Mouse (Mus musculus): ENCODE measurements around the gene Hdac11. TPM values are rescaled to one million over a fixed set of nuclear protein-coding genes. Genes with fewer than 3 reads are reported as not detected.

Hdac11 gene
- polyA plus RNA-seq, 1 experiment = 6.1 TPM

DNA sequence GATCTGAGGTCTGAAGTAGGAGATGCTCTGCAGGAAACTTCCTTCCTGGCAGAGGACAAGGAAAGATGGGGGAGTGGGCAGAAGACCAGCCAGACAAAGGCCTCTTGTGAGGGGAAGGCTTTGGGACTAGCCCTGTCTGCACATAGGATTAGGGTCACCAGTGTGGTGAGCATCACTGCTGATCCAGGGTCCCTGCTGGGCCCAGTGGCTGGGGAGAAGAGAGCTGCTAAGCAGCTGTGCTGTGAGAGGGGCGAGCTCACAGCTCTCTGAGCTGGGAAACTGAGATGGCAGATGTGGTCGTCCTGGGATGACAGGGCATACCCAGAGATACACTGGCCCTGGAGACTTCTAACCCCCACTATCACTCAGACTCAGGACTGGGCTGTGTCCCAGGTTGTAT is 35.0 kb downstream of the Hdac11 start:
- Histone ChIP-seq H3K4me3 (ENCODE audit: low read depth, low read length) (no peak overlapping the region), H3K27ac (ENCODE audit: insufficient read depth, low read length) (no peak overlapping the region)
- TF ChIP-seq CTCF (IDR thresholded peaks at IDR 0.05; ENCODE audit: low read depth, low read length) (no peak), POLR2A (IDR thresholded peaks at IDR 0.05; ENCODE audit: insufficient read depth, low read length) (no peak), EP300 (IDR thresholded peaks at IDR 0.05; ENCODE audit: insufficient read depth, low read depth, low read length) (no peak)

DNA sequence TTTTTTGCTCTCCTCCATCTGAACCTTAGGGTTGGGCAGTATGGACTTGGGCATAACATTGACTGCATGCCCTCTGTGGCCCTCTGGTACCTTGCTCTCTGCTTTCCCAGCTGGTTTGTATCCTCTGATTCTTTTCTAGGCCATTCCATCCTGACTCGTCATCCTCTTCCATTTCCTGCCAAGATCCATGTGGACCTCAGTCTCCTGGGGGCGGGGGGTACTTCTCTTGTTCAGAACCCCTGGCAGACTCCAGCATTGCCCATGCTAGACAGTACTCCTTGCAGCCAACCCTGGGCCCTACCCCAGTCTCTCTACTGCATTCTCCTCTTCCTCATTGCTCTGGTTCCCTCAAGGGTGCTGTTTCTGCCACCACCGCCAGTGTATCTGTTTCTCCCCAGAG is 36.0 kb downstream of the Hdac11 start:
- Histone ChIP-seq H3K36me3 (ENCODE audit: control insufficient read depth, insufficient read depth, low read length, poor library complexity, severe bottlenecking) (no peaks in the 10 kb centered on the region), H3K27me3 (ENCODE audit: control insufficient read depth, insufficient read depth, low read length, poor library complexity, severe bottlenecking) (no peaks in the 10 kb centered on the region), H3K9ac (ENCODE audit: low read depth, poor library complexity, severe bottlenecking) (no peak overlapping the region), H3K9me3 (replicated peaks; ENCODE audit: control insufficient read depth, insufficient read depth, low read length, poor library complexity, severe bottlenecking) (no peaks in the 10 kb centered on the region), H3K27ac (ENCODE audit: insufficient read depth, low read length) (no peak overlapping the region), H3K4me3 (ENCODE audit: low read depth, low read length) (no peak overlapping the region), H3K4me1 (ENCODE audit: control insufficient read depth, insufficient read depth, low read length) (no peaks in the 10 kb centered on the region)
- TF ChIP-seq CTCF (IDR thresholded peaks at IDR 0.05; ENCODE audit: low read depth, low read length) (no peak), POLR2A (IDR thresholded peaks at IDR 0.05; ENCODE audit: insufficient read depth, low read length) (no peak), EP300 (IDR thresholded peaks at IDR 0.05; ENCODE audit: insufficient read depth, low read depth, low read length) (no peak)

More for the DNA sequence above, 35.0 kb downstream of the Hdac11 start:
- H3K36me3 ChIP-seq (ENCODE audit: control insufficient read depth, insufficient read depth, low read length, poor library complexity, severe bottlenecking) = no peaks in the 10 kb centered on the region
- no peaks in the 10 kb centered on the region for H3K9me3 ChIP-seq (replicated peaks; ENCODE audit: control insufficient read depth, insufficient read depth, low read length, poor library complexity, severe bottlenecking)
- no peaks in the 10 kb centered on the region for H3K4me1 ChIP-seq (ENCODE audit: control insufficient read depth, insufficient read depth, low read length)
- H3K9ac ChIP-seq (ENCODE audit: low read depth, poor library complexity, severe bottlenecking) = no peak overlapping the region
- H3K27me3 ChIP-seq (ENCODE audit: control insufficient read depth, insufficient read depth, low read length, poor library complexity, severe bottlenecking) = no peaks in the 10 kb centered on the region

DNA sequence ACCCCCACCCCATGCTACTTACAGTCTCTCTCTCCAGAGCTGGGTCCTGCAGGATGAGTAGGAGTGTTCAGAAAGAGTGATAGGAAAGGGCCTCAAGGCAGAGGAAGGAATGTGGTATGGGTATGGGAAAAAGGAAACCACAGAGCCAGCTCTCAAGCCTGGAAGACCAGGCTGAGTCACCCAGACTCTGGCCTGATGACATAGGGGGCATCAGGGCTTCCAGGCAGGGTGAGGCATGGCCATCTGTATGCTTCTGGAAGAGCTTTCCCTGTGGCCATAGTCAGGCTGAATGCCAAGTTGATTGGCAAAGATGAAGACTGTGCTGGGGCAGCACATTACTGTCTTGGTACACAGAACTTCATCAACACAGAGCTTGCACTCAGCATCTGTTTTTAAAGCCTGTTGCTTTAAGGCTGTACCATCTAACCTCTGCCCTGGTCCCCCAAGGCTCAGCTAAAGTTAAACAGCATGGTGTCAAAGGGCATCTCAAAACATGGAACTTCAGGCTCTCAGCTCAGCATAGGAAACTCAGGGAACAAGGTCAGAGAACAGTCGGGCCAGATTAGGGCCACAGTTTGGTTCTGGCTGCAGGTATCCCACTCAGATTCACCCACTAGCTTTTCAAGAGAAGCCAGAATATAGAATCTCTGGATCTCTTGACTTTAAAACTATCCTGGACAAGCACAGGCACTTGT is 36.5 kb downstream of the Hdac11 start:
- Histone ChIP-seq H3K9ac (ENCODE audit: low read depth, poor library complexity, severe bottlenecking) (no peak overlapping the region), H3K4me1 (ENCODE audit: control insufficient read depth, insufficient read depth, low read length) (no peaks in the 10 kb centered on the region), H3K36me3 (ENCODE audit: control insufficient read depth, insufficient read depth, low read length, poor library complexity, severe bottlenecking) (no peaks in the 10 kb centered on the region), H3K4me3 (ENCODE audit: low read depth, low read length) (no peak overlapping the region), H3K27me3 (ENCODE audit: control insufficient read depth, insufficient read depth, low read length, poor library complexity, severe bottlenecking) (no peaks in the 10 kb centered on the region), H3K27ac (ENCODE audit: insufficient read depth, low read length) (no peak overlapping the region), H3K9me3 (replicated peaks; ENCODE audit: control insufficient read depth, insufficient read depth, low read length, poor library complexity, severe bottlenecking) (no peaks in the 10 kb centered on the region)
- no peak for TF ChIP-seq CTCF (IDR thresholded peaks at IDR 0.05; ENCODE audit: low read depth, low read length)
- no peak for TF ChIP-seq POLR2A (IDR thresholded peaks at IDR 0.05; ENCODE audit: insufficient read depth, low read length)
- no peak for TF ChIP-seq EP300 (IDR thresholded peaks at IDR 0.05; ENCODE audit: insufficient read depth, low read depth, low read length)

DNA sequence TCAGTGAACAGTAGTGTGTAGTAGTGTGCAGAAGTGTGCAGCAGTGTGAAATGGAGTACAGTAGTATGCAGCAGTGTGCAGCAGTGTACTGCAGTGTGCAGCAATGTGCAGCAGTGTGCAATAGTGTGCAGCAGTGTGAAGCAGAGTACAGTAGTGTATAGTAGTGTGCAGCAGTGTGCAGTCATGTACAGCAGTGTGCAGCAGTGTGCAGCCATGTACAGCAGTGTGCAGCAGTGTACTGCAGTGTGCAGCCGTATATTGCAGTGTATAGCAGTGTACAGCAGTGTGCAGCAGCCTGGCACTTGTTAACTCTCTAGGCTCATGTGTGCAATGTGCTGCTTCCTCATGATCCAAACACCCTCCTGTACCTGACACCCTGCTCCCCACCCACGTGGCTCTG is 42.0 kb downstream of the Hdac11 start:
- TF ChIP-seq POLR2A (IDR thresholded peaks at IDR 0.05; ENCODE audit: insufficient read depth, low read length) (no peak), CTCF (IDR thresholded peaks at IDR 0.05; ENCODE audit: low read depth, low read length) (no peak), EP300 (IDR thresholded peaks at IDR 0.05; ENCODE audit: insufficient read depth, low read depth, low read length) (no peak)
- no peaks in the 10 kb centered on the region for H3K27me3 ChIP-seq (ENCODE audit: control insufficient read depth, insufficient read depth, low read length, poor library complexity, severe bottlenecking)
- no peaks in the 10 kb centered on the region for H3K9me3 ChIP-seq (replicated peaks; ENCODE audit: control insufficient read depth, insufficient read depth, low read length, poor library complexity, severe bottlenecking)
- H3K27ac ChIP-seq (ENCODE audit: insufficient read depth, low read length) = no peak overlapping the region
- H3K9ac ChIP-seq (ENCODE audit: low read depth, poor library complexity, severe bottlenecking) = no peak overlapping the region
- H3K36me3 ChIP-seq (ENCODE audit: control insufficient read depth, insufficient read depth, low read length, poor library complexity, severe bottlenecking) = no peaks in the 10 kb centered on the region
- H3K4me1 ChIP-seq (ENCODE audit: control insufficient read depth, insufficient read depth, low read length) = no peaks in the 10 kb centered on the region
- H3K4me3 ChIP-seq (ENCODE audit: low read depth, low read length) = no peak overlapping the region

DNA sequence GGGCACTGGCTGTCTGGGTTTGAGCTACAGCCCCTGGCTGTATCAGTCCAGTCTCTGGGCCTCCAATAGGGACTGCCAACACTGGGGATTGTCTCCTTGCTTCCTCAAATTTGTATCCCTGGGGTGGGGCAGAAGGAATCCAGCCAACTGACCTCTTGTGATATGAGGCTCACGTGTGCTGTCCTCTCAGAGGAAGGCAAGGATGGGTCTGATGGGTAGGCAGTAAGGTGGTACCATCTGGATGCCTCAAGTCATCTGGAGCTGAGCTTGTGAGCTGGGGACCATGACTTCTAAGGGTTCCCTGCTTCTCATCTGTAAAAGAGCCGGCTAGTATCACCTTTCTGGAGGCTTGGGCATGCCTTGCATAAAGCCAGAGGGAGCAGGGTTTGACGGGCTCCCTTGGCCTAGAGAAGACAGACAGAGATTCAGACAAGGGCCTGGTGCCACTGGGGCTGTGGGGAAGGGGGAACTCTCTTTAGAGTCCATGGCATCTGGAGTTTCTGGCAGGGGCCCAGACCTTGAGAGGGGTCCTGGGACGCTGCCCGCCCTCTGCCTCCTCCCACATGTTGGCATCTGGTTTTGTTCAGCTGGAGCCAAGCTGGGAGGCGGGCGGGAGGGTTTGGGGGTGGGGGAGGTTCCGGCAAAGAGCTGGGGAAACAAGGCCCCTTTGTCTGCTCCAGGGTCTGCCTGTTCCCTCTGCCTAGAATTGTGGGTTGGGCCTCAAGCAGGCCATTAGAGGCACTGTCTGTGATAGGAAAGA is 44.1 kb downstream of the Hdac11 start:
- H3K27ac ChIP-seq (ENCODE audit: insufficient read depth, low read length) = no peak overlapping the region
- H3K9ac ChIP-seq (ENCODE audit: low read depth, poor library complexity, severe bottlenecking) = no peak overlapping the region
- H3K36me3 ChIP-seq (ENCODE audit: control insufficient read depth, insufficient read depth, low read length, poor library complexity, severe bottlenecking) = no peaks in the 10 kb centered on the region
- H3K4me1 ChIP-seq (ENCODE audit: control insufficient read depth, insufficient read depth, low read length) = no peaks in the 10 kb centered on the region
- TF ChIP-seq POLR2A (IDR thresholded peaks at IDR 0.05; ENCODE audit: insufficient read depth, low read length) = no peak
- no peak for TF ChIP-seq EP300 (IDR thresholded peaks at IDR 0.05; ENCODE audit: insufficient read depth, low read depth, low read length)
- no peak for TF ChIP-seq CTCF (IDR thresholded peaks at IDR 0.05; ENCODE audit: low read depth, low read length)
- no peak overlapping the region for H3K4me3 ChIP-seq (ENCODE audit: low read depth, low read length)
- no peaks in the 10 kb centered on the region for H3K9me3 ChIP-seq (replicated peaks; ENCODE audit: control insufficient read depth, insufficient read depth, low read length, poor library complexity, severe bottlenecking)
- H3K27me3 ChIP-seq (ENCODE audit: control insufficient read depth, insufficient read depth, low read length, poor library complexity, severe bottlenecking) = no peaks in the 10 kb centered on the region

DNA sequence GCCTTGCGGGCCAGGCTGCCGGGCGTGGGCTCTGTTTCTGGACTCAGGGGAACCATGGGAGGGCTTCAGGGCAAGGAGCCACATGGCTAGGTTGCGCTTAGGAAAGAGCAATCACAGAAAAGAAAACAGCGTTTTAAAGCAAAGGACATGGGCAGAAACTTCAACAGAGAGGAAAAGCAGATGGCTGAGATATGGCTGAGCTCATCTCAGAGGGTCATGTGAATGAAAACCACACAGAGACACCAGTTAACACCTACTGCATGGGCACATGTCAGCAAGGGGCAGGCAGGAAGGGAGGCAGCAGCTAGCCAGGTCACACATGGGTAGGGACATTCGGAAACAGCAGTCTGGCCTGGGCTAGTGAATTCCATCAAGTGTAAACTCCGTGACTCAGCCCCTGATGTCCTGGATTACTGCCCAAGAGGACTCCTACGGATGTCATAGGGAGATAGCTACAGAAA is 45.4 kb downstream of the Hdac11 start:
- H3K27me3 ChIP-seq (ENCODE audit: control insufficient read depth, insufficient read depth, low read length, poor library complexity, severe bottlenecking) = no peaks in the 10 kb centered on the region
- no peak overlapping the region for H3K9ac ChIP-seq (ENCODE audit: low read depth, poor library complexity, severe bottlenecking)
- H3K27ac ChIP-seq (ENCODE audit: insufficient read depth, low read length) = no peak overlapping the region
- no peaks in the 10 kb centered on the region for H3K36me3 ChIP-seq (ENCODE audit: control insufficient read depth, insufficient read depth, low read length, poor library complexity, severe bottlenecking)
- no peaks in the 10 kb centered on the region for H3K4me1 ChIP-seq (ENCODE audit: control insufficient read depth, insufficient read depth, low read length)
- H3K4me3 ChIP-seq (ENCODE audit: low read depth, low read length) = no peak overlapping the region
- no peaks in the 10 kb centered on the region for H3K9me3 ChIP-seq (replicated peaks; ENCODE audit: control insufficient read depth, insufficient read depth, low read length, poor library complexity, severe bottlenecking)
- no peak for TF ChIP-seq EP300 (IDR thresholded peaks at IDR 0.05; ENCODE audit: insufficient read depth, low read depth, low read length)
- no peak for TF ChIP-seq CTCF (IDR thresholded peaks at IDR 0.05; ENCODE audit: low read depth, low read length)
- TF ChIP-seq POLR2A (IDR thresholded peaks at IDR 0.05; ENCODE audit: insufficient read depth, low read length) = no peak
